Mouse (Mus musculus): ENCODE data around the gene Tgfbi.

- TF ChIP-seq CTCF (IDR thresholded peaks at IDR 0.05) (no peak), EP300 (IDR thresholded peaks at IDR 0.05) (no peak)
Observed at GRCm38 (mm10) chr13:56607846-56608245, 1.5 kb upstream of the Tgfbi start.
